Mouse (Mus musculus) bone marrow macrophage, adult 2 months (primary cell): Measurements from ENCODE around the gene Sema6b. TPM values are rescaled to one million over a fixed set of nuclear protein-coding genes. Genes with fewer than 3 reads are reported as not detected.

Experiments
- H3K27ac ChIP-seq: 2 replicates; pipeline ENCODE4 v1.5.1; 2012; ENCODE audit warnings: low read depth, low read length; ENCODE audit not compliant: insufficient read depth
- H3K4me1 ChIP-seq: 2 replicates; pipeline ENCODE4 v1.6.1; 2012; ENCODE audit warnings: low read length; ENCODE audit not compliant: control insufficient read depth, insufficient read depth
- H3K4me3 ChIP-seq: 2 replicates; pipeline ENCODE4 v1.5.1; 2012; ENCODE audit warnings: mild to moderate bottlenecking, low read length, moderate library complexity; ENCODE audit not compliant: insufficient read depth
- CTCF ChIP-seq: IDR thresholded peaks from 2 replicates; pipeline ENCODE4 v1.5.1; 2012; ENCODE audit warnings: low read depth, mild to moderate bottlenecking, low read length, moderate library complexity
- POLR2A ChIP-seq: IDR thresholded peaks from 2 replicates; pipeline ENCODE4 v1.6.1; 2012; ENCODE audit warnings: mild to moderate bottlenecking, low read depth, low read length, borderline replicate concordance
- polyA plus RNA-seq: library from polyadenylated mRNA; stranded (reverse); fragments of >200 nt; gene quantifications from 2 replicates; pipeline ENCODE4 v1.2.4, GENCODE M21; 2012; ENCODE audit not compliant: missing spikeins, insufficient read depth, insufficient read length

Gene Sema6b
- polyA plus RNA-seq, 1 experiment, result 8.1 TPM

- TF ChIP-seq CTCF (no peak), POLR2A (no peak)
- H3K4me1 ChIP-seq, result no peaks in the 10 kb centered on the region
- no peak overlapping the region for H3K27ac ChIP-seq
- no peak overlapping the region for H3K4me3 ChIP-seq
Observed at GRCm38 (mm10) chr17:56147420-56147819, 7.3 kb upstream of the Sema6b start.

GRCm38 (mm10) chr17:56146131-56146530, 6.0 kb upstream of the Sema6b start:
- H3K27ac ChIP-seq, result no peak overlapping the region
- TF ChIP-seq POLR2A (no peak), CTCF (no peak)
- H3K4me1 ChIP-seq, result no peaks in the 10 kb centered on the region
- no peak overlapping the region for H3K4me3 ChIP-seq

- Histone ChIP-seq H3K4me1 (no peaks in the 10 kb centered on the region), H3K27ac (no peak overlapping the region), H3K4me3 (no peak overlapping the region)
- TF ChIP-seq POLR2A (no peak), CTCF (no peak)
Observed at GRCm38 (mm10) chr17:56144546-56144945, 4.4 kb upstream of the Sema6b start.

- Histone ChIP-seq H3K27ac (no peak overlapping the region), H3K4me3 (no peak overlapping the region), H3K4me1 (no peaks in the 10 kb centered on the region)
- TF ChIP-seq CTCF (no peak), POLR2A (no peak)
Observed at GRCm38 (mm10) chr17:56141702-56142605, 1.8 kb upstream of the Sema6b start.

- no peak overlapping the region for H3K27ac ChIP-seq
- H3K4me3 ChIP-seq, result peak overlapping the region; percentile 55
- TF ChIP-seq POLR2A (no peak), CTCF (no peak)
- 0 out of 2 replicates have a peak, but pooled peaks cover 2% of the 10 kb centered on the region for H3K4me1 ChIP-seq
Observed at GRCm38 (mm10) chr17:56139355-56139754, 788 bp downstream of the Sema6b start.

- 0 out of 2 replicates have a peak, but pooled peaks cover 2% of the 10 kb centered on the region for H3K4me1 ChIP-seq
- H3K27ac ChIP-seq, result no peak overlapping the region
- TF ChIP-seq CTCF, result no peak
- no peak overlapping the region for H3K4me3 ChIP-seq
Observed at GRCm38 (mm10) chr17:56137839-56138613, 2.1 kb downstream of the Sema6b start.

- Histone ChIP-seq H3K4me3 (no peak overlapping the region), H3K27ac (no peak overlapping the region), H3K4me1 (0 out of 2 replicates have a peak, but pooled peaks cover 2% of the 10 kb centered on the region)
- TF ChIP-seq POLR2A, result no peak
- TF ChIP-seq CTCF, result no peak
Observed at GRCm38 (mm10) chr17:56136558-56136957, 3.6 kb downstream of the Sema6b start.

- peak overlapping the region; percentile 58 for H3K4me3 ChIP-seq
- TF ChIP-seq CTCF, result peak; percentile 93
- TF ChIP-seq POLR2A, result no peak
- 0 out of 2 replicates have a peak, but pooled peaks cover 2% of the 10 kb centered on the region for H3K4me1 ChIP-seq
- peak overlapping the region; percentile 56 for H3K27ac ChIP-seq
Observed at GRCm38 (mm10) chr17:56134463-56134971, 5.6 kb downstream of the Sema6b start.

GRCm38 (mm10) chr17:56133457-56134363, 6.4 kb downstream of the Sema6b start:
- peak overlapping the region; percentile 95 for H3K27ac ChIP-seq
- peak overlapping the region; percentile 76 for H3K4me3 ChIP-seq
- TF ChIP-seq CTCF (no peak), POLR2A (no peak; the same call in 1 of the 2 replicates)
- 0 out of 2 replicates have a peak, but pooled peaks cover 2% of the 10 kb centered on the region for H3K4me1 ChIP-seq
